Mouse (Mus musculus): ENCODE measurements around the gene Letm1.

GRCm38 (mm10) chr5:33718460-33718859, 64.2 kb downstream of the Letm1 start:
- TF ChIP-seq CTCF (conservative IDR thresholded peaks at IDR 0.05; ENCODE audit: low read length) (no peak), NANOG (IDR thresholded peaks at IDR 0.05; ENCODE audit: borderline replicate concordance, low read length) (no peak), POU5F1 (IDR thresholded peaks at IDR 0.05; ENCODE audit: borderline replicate concordance, low read length) (no peak)

All from E14TG2a.4 (cell line).